Mouse (Mus musculus) inflammation-experienced regulatory T-cells, adult 6 months (primary cell): ENCODE results near the gene Olfr720. TPM values are rescaled to one million over a fixed set of nuclear protein-coding genes. Genes with fewer than 3 reads are reported as not detected.

ENCODE experiments used
- ATAC-seq: one replicate; pipeline ENCODE4 v1.8.0; 2017
- polyA plus RNA-seq, 3 experiments: library from polyadenylated mRNA; unstranded; fragments of 100-300 nt; shearing (Covaris generic); gene quantifications; one replicate each; pipeline ENCODE4 v1.2.1; 2017

Gene Olfr720
- not detected for polyA plus RNA-seq

- no peak for ATAC-seq
Observed at GRCm38 (mm10) chr14:14186738-14187137, at the start of gene Olfr720. Gene Olfr720, minus strand, starts transcription at chr14:14186838.

Other genes starting within 250 kb of the Olfr720 start
- gene Atxn7, start 225.4 kb downstream of the Olfr720 start, polyA plus RNA-seq = 10 to 100 TPM in 2 of 3 experiments, 1 to 10 TPM in 1; 8.8 to 16.5 (median 15.6) TPM
- 100 to 1,000 TPM; 134 to 173 (median 140) TPM for gene Thoc7, start 225.0 kb downstream of the Olfr720 start, polyA plus RNA-seq
- 100 to 1,000 TPM; 117 to 176 (median 128) TPM for gene Psmd6, start 65.9 kb downstream of the Olfr720 start, polyA plus RNA-seq
- under 1 TPM in 1 of 3 experiments, not detected in 2; 0.13 TPM for gene Olfr31, start 136.0 kb upstream of the Olfr720 start, polyA plus RNA-seq
- 1 to 10 TPM; 3.6 to 10.0 (median 4.1) TPM for gene Il3ra, start 159.4 kb upstream of the Olfr720 start, polyA plus RNA-seq
- gene Olfr721-ps1, start 214.5 kb upstream of the Olfr720 start, polyA plus RNA-seq = not detected